Mouse (Mus musculus) B cell, adult (primary cell): ENCODE results near the gene Rabgef1. TPM values are rescaled to one million over a fixed set of nuclear protein-coding genes. Genes with fewer than 3 reads are reported as not detected.

Experiments used
- total RNA-seq: library from RNA; stranded (reverse); gene quantifications from 4 replicates; pipeline ENCODE4 v1.2.4, GENCODE M21; 2023; ENCODE audit not compliant: inconsistent age

Rabgef1 gene
- 62.8 to 78.3 TPM (median 67.8 TPM) in 4 replicates for total RNA-seq

DNA sequence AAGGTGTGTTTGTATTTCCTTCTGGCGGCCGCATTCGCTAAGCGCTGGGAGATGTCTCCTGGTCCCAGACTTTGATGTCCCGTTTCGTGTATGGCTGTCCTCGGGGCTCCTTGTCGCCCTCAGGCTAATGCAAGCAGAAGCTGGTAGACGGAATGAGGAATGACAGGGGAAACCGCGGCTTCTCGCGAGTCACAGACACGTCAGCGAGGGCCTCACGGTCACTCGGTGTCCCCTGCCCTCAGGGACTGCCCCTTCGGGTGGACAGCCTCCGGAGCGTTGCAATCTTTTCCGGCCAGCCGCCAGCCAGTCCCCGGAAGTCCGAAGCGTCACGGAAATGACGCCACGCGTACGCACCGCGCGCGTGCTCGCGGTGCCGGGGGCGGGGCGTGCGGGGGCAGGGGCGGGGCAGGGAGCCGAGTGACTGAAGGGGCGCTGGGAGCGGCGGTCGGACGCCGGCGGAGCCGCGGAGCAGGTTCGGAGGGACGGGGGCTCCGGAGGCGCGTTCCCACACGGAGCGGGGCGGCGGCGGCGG is at the start of gene Rabgef1:
Gene Rabgef1 (plus strand): TSS at position 376 of the 532 bp plus-strand sequence.

DNA sequence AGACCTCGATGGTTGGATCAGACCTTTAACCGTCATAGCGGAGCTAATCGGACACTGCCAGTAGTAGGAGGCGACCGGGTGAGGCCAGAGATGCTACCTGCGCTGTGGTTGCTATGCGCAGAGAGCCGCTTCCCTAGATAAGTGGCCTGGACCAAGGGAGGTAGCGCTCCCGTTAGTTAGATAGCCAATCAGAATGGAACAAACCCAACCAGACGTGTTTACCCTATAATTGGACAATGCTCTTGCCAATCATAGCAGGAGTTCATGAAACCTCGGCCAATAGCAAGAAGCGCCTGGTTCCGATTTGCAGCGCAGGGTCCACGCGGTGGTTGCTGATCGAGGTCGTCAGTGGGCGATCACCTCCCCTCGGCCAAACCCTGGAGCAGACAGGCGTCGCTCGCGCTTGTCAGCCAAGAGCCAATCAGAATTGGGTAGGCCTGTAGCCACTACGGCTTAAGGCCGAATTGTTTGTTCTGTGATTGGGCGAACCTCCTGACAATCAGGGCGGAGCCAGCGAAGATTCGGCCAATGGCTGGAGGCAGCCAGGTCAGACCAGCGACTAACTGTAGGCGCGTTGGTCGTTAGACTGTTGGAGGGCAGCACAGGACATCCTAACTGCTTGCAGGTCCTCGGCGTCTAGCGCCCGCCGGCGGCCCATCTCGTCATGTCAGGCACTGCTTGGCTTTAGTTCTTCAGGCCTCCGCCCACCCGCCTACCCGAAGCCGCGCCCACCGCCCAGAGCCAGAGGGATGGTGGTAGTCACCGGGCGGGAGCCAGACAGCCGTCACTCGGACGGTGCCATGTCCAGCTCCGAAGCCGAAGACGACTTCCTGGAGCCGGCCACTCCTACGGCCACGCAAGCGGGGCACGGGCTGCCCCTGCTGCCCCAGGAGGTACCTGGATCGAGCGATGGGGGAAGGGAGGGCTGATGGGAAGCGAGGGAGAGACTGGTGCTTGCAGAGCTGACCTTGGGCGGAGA is 27.0 kb upstream of the Rabgef1 start, which contains the start of gene Kctd7:
Gene Kctd7 (plus strand): TSS at position 528 of the 979 bp plus-strand sequence.

DNA sequence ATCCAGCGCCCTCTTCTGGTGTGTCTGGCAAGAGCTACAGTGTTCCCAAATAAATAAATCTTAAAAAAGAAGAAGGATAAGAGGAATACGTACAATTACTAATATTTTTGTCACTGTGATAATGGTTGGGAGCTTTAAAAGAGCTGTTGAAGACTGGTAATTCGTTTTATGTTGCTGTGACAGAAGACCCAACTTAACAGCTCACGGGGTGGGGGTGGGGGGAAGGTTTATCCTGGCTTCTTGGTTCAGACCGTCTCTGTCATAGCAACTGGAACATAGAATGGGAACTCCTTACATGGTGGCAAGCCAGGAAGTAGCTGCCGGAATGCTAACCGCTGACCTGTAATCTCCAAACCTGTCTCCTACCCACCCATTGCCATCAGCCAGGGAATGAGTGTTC is 45.2 kb downstream of the Rabgef1 start, which contains the start of gene Tmem248:
Gene Tmem248 (plus strand): TSS at position 301 of the 400 bp plus-strand sequence.

DNA sequence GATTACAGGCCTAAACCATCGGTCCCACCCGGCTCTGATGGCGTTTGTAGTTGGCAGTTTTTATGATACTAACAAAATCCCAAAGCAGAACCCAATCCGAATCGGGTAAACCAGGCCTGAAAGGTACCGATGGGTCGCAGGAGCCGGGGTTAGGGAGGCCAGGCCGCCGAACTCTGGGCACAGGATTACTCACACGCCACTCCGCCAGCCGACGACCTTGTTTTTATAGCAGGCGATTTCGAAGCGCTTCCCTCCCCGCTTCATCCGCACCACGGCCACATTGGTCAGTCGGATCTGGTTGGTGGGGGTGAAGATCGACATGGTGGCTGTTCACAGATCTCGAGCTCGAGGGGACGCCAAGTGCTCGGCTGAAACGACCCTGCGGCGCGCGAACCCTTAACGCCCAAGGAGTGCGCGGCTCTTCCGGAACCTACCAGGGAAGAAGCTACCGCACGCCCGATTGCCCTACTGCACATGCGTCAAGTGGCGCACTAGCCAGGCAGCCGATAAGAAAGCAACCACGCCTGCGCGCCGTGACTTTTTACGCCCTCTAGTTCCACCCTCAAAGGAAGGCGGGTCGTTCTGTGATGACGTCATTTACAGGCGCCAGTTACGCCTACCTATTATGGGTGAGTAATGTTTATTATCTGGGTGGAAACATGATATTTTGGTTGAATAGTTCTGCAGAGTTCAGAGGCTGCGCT is 83.6 kb downstream of the Rabgef1 start, which contains the start of the genes Sbds and Tyw1:
Gene Sbds (minus strand): TSS at position 514 of the 704 bp plus-strand sequence.
Gene Tyw1 (plus strand): TSS at position 603 of the 704 bp plus-strand sequence.

Other genes starting within 250 kb of the Rabgef1 start
- 9.9 to 12.8 TPM (median 10.9 TPM) in 4 replicates for gene Vkorc1l1, start 229.8 kb upstream of the Rabgef1 start, total RNA-seq
- 31.0 to 36.7 TPM (median 34.3 TPM) in 4 replicates for gene Gusb, start 168.7 kb upstream of the Rabgef1 start, total RNA-seq
- 12.5 to 16.6 TPM (median 15.1 TPM) in 4 replicates for gene Asl, start 142.6 kb upstream of the Rabgef1 start, total RNA-seq
- 19.9 to 27.9 TPM (median 25.3 TPM) in 4 replicates for gene Crcp, start 142.5 kb upstream of the Rabgef1 start, total RNA-seq
- gene Tpst1, start 98.5 kb upstream of the Rabgef1 start, total RNA-seq: 35.5 to 43.0 TPM (median 39.8 TPM) in 4 replicates
- 2.4 to 3.7 TPM (median 2.7 TPM) in 4 replicates for gene Kctd7, start 26.9 kb upstream of the Rabgef1 start, total RNA-seq
- 58.9 to 75.6 TPM (median 64.7 TPM) in 4 replicates for gene Tmem248, start 45.3 kb downstream of the Rabgef1 start, total RNA-seq
- 98.6 to 108 TPM (median 104 TPM) in 4 replicates for gene Sbds, start 83.7 kb downstream of the Rabgef1 start, total RNA-seq
- 27.6 to 30.3 TPM (median 28.5 TPM) in 4 replicates for gene Tyw1, start 83.8 kb downstream of the Rabgef1 start, total RNA-seq
- gene Caln1, start 197.7 kb downstream of the Rabgef1 start, total RNA-seq: not detected in 4 replicates
- not detected in 4 replicates for gene A330070K13Rik, start 212.8 kb downstream of the Rabgef1 start, total RNA-seq